Mouse (Mus musculus): ENCODE measurements around the gene Tmcc3. TPM values are rescaled to one million over a fixed set of nuclear protein-coding genes. Genes with fewer than 3 reads are reported as not detected.

Tmcc3 gene
- total RNA-seq, 1 experiment: 7.0 TPM

- in situ Hi-C loops (cut with MboI; ENCODE audit: low sequenced_read_pairs in 2 of 2, unreplicated experiment in 2 of 2): no loop called here
- Histone ChIP-seq H3K4me3 (ENCODE audit: insufficient read depth in 1 of 2, low read depth in 1 of 2, low read length in 2 of 2, poor library complexity in 1 of 2, severe bottlenecking in 1 of 2) (no peak overlapping the region), H3K36me3 (ENCODE audit: control insufficient read depth, insufficient read depth, low read length, poor library complexity, severe bottlenecking) (no peaks in the 10 kb centered on the region), H3K27ac (ENCODE audit: insufficient read depth, low read depth, low read length, poor library complexity, severe bottlenecking) (no peak overlapping the region), H3K9ac (ENCODE audit: insufficient read depth, low read depth, low read length, poor library complexity, severe bottlenecking) (no peak overlapping the region), H3K9me3 (ENCODE audit: control insufficient read depth, insufficient read depth, low read depth, low read length) (no peaks in the 10 kb centered on the region), H3K4me1 (ENCODE audit: control insufficient read depth in 2 of 2, insufficient read depth in 2 of 2, low read length in 2 of 2, poor library complexity in 1 of 2) (peaks cover 2 to 34% of the 10 kb centered on the region in 2 experiments; a peak in 3 of 4 replicates)
- DNase-seq (ENCODE audit: low read depth, low spot score): no peak
- TF ChIP-seq MAFK (IDR thresholded peaks at IDR 0.05; ENCODE audit: insufficient read depth, low read depth, low read length): no peak
- TF ChIP-seq ZNF384 (IDR thresholded peaks at IDR 0.05; ENCODE audit: low read depth, low read length): no peak
- no peak for TF ChIP-seq CHD2 (IDR thresholded peaks at IDR 0.05; ENCODE audit: low read depth, low read length)
- no peak for TF ChIP-seq ZC3H11A (IDR thresholded peaks at IDR 0.05; ENCODE audit: borderline replicate concordance, low read depth, low read length)
- TF ChIP-seq HCFC1 (IDR thresholded peaks at IDR 0.05; ENCODE audit: borderline replicate concordance, insufficient read depth, low read length): no peak
Observed at GRCm38 (mm10) chr10:94525784-94526183, 214.0 kb downstream of the Tmcc3 start.

DNA sequence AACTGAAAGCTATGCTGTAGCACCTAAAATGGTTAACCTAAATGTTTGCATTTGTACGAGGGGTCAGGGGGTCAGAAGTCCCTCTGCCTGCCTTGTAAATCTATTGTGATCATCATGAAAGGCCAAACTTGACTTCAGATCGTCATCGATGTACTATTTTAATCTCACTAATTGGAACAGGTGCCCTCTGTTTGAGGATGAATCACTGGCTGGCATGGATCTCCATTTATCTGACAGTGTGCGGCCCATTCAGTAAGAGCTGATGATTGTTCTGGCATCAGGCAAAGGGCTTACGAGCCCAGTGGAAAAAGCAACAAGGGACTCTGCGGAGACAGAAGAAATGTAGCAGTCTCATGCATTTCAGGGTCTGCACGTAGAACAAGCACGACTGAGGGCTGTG lies 215.1 kb downstream of the Tmcc3 start:
- in situ Hi-C loops (cut with MboI; ENCODE audit: low sequenced_read_pairs in 2 of 2, unreplicated experiment in 2 of 2): no loop called here
- no peak overlapping the region for H3K4me3 ChIP-seq (ENCODE audit: insufficient read depth in 1 of 2, low read depth in 1 of 2, low read length in 2 of 2, poor library complexity in 1 of 2, severe bottlenecking in 1 of 2)
- TF ChIP-seq CHD2 (IDR thresholded peaks at IDR 0.05; ENCODE audit: low read depth, low read length): no peak
- TF ChIP-seq ZNF384 (IDR thresholded peaks at IDR 0.05; ENCODE audit: low read depth, low read length): no peak
- no peak for TF ChIP-seq MAFK (IDR thresholded peaks at IDR 0.05; ENCODE audit: insufficient read depth, low read depth, low read length)
- TF ChIP-seq HCFC1 (IDR thresholded peaks at IDR 0.05; ENCODE audit: borderline replicate concordance, insufficient read depth, low read length): no peak
- TF ChIP-seq ZC3H11A (IDR thresholded peaks at IDR 0.05; ENCODE audit: borderline replicate concordance, low read depth, low read length): no peak
- no peak overlapping the region for H3K27ac ChIP-seq (ENCODE audit: insufficient read depth, low read depth, low read length, poor library complexity, severe bottlenecking)
- peaks cover 4 to 33% of the 10 kb centered on the region in 2 experiments; a peak in 3 of 4 replicates for H3K4me1 ChIP-seq (ENCODE audit: control insufficient read depth in 2 of 2, insufficient read depth in 2 of 2, low read length in 2 of 2, poor library complexity in 1 of 2)
- no peaks in the 10 kb centered on the region for H3K36me3 ChIP-seq (ENCODE audit: control insufficient read depth, insufficient read depth, low read length, poor library complexity, severe bottlenecking)
- H3K9me3 ChIP-seq (ENCODE audit: control insufficient read depth, insufficient read depth, low read depth, low read length): no peaks in the 10 kb centered on the region
- DNase-seq (ENCODE audit: low read depth, low spot score): no peak
- H3K9ac ChIP-seq (ENCODE audit: insufficient read depth, low read depth, low read length, poor library complexity, severe bottlenecking): no peak overlapping the region

- no peak for DNase-seq (ENCODE audit: low read depth, low spot score)
- in situ Hi-C loops (cut with MboI; ENCODE audit: low sequenced_read_pairs in 2 of 2, unreplicated experiment in 2 of 2): no loop called here
- H3K9me3 ChIP-seq (ENCODE audit: control insufficient read depth, insufficient read depth, low read depth, low read length): no peaks in the 10 kb centered on the region
- no peak overlapping the region for H3K27ac ChIP-seq (ENCODE audit: insufficient read depth, low read depth, low read length, poor library complexity, severe bottlenecking)
- peaks cover 4 to 35% of the 10 kb centered on the region in 2 experiments for H3K4me1 ChIP-seq (ENCODE audit: control insufficient read depth in 2 of 2, insufficient read depth in 2 of 2, low read length in 2 of 2, poor library complexity in 1 of 2)
- TF ChIP-seq MAFK (IDR thresholded peaks at IDR 0.05; ENCODE audit: insufficient read depth, low read depth, low read length) (no peak), CHD2 (IDR thresholded peaks at IDR 0.05; ENCODE audit: low read depth, low read length) (no peak), ZNF384 (IDR thresholded peaks at IDR 0.05; ENCODE audit: low read depth, low read length) (no peak), HCFC1 (IDR thresholded peaks at IDR 0.05; ENCODE audit: borderline replicate concordance, insufficient read depth, low read length) (no peak), ZC3H11A (IDR thresholded peaks at IDR 0.05; ENCODE audit: borderline replicate concordance, low read depth, low read length) (no peak)
- no peak overlapping the region for H3K4me3 ChIP-seq (ENCODE audit: insufficient read depth in 1 of 2, low read depth in 1 of 2, low read length in 2 of 2, poor library complexity in 1 of 2, severe bottlenecking in 1 of 2)
- H3K36me3 ChIP-seq (ENCODE audit: control insufficient read depth, insufficient read depth, low read length, poor library complexity, severe bottlenecking): no peaks in the 10 kb centered on the region
- no peak overlapping the region for H3K9ac ChIP-seq (ENCODE audit: insufficient read depth, low read depth, low read length, poor library complexity, severe bottlenecking)
Observed at GRCm38 (mm10) chr10:94527248-94527647, 215.5 kb downstream of the Tmcc3 start.

DNA sequence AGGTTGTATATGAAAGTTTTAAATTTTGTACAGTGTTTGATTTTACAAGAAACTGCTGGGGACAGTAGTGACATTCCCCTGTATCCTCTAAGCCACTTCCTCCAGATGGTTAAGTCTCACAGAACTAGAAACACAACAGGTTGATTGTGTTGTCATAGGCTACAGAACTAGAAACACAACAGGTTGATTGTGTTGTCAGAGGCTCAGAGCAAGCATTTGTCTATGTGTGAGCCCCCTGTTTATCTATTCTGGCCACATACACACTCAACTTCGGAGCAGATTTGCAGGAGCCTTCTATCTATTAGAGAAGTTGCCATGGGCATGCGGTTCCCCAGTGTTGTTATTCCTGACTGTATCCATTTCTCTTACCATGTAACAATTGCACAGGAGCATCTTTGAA lies 218.3 kb downstream of the Tmcc3 start:
- in situ Hi-C loops (cut with MboI; ENCODE audit: low sequenced_read_pairs in 2 of 2, unreplicated experiment in 2 of 2): no loop called here

More for the DNA sequence above, 218.3 kb downstream of the Tmcc3 start:
- H3K4me1 ChIP-seq (ENCODE audit: control insufficient read depth in 2 of 2, insufficient read depth in 2 of 2, low read length in 2 of 2, poor library complexity in 1 of 2): peaks cover 9 to 31% of the 10 kb centered on the region in 2 experiments
- H3K27ac ChIP-seq (ENCODE audit: insufficient read depth, low read depth, low read length, poor library complexity, severe bottlenecking): no peak overlapping the region
- TF ChIP-seq HCFC1 (IDR thresholded peaks at IDR 0.05; ENCODE audit: borderline replicate concordance, insufficient read depth, low read length) (no peak), ZNF384 (IDR thresholded peaks at IDR 0.05; ENCODE audit: low read depth, low read length) (no peak), MAFK (IDR thresholded peaks at IDR 0.05; ENCODE audit: insufficient read depth, low read depth, low read length) (no peak), ZC3H11A (IDR thresholded peaks at IDR 0.05; ENCODE audit: borderline replicate concordance, low read depth, low read length) (no peak), CHD2 (IDR thresholded peaks at IDR 0.05; ENCODE audit: low read depth, low read length) (no peak)
- no peak overlapping the region for H3K4me3 ChIP-seq (ENCODE audit: insufficient read depth in 1 of 2, low read depth in 1 of 2, low read length in 2 of 2, poor library complexity in 1 of 2, severe bottlenecking in 1 of 2)
- H3K36me3 ChIP-seq (ENCODE audit: control insufficient read depth, insufficient read depth, low read length, poor library complexity, severe bottlenecking): no peaks in the 10 kb centered on the region
- DNase-seq (ENCODE audit: low read depth, low spot score): no peak
- H3K9me3 ChIP-seq (ENCODE audit: control insufficient read depth, insufficient read depth, low read depth, low read length): no peaks in the 10 kb centered on the region
- H3K9ac ChIP-seq (ENCODE audit: insufficient read depth, low read depth, low read length, poor library complexity, severe bottlenecking): no peak overlapping the region
